Mouse (Mus musculus) MEL (cell line): ENCODE measurements around the gene Mpeg1. TPM values are rescaled to one million over a fixed set of nuclear protein-coding genes. Genes with fewer than 3 reads are reported as not detected.

Source experiments
- DNase-seq: peaks from one replicate; pipeline ENCODE4 v3.0.0; 2011; ENCODE audit warnings: low read depth, low spot score
- H3K27ac ChIP-seq: 2 replicates; pipeline ENCODE4 v1.5.1; 2012; ENCODE audit warnings: low read depth, mild to moderate bottlenecking, control low read depth, low read length, moderate library complexity; ENCODE audit not compliant: control insufficient read depth
- H3K27me3 ChIP-seq, 2 experiments: fragments of 150-350 bp in 1 of 2; sonication (generic) in 1 of 2; 2 replicates each; pipeline ENCODE4 v1.6.1; 2012; ENCODE audit warnings: low read length in 2 of 2, mild to moderate bottlenecking in 2 of 2, improper control_type of control experiment in 1 of 2, moderate library complexity in 1 of 2; ENCODE audit not compliant: insufficient read depth in 2 of 2, control insufficient read depth in 1 of 2
- H3K36me3 ChIP-seq, 2 experiments: 2 replicates each; pipeline ENCODE4 v1.6.1; 2012 to 2014; ENCODE audit warnings: low read length in 2 of 2, improper control_type of control experiment in 1 of 2, inconsistent platforms in 1 of 2, mild to moderate bottlenecking in 1 of 2; ENCODE audit not compliant: insufficient read depth in 2 of 2, control insufficient read depth in 1 of 2
- H3K4me1 ChIP-seq, 2 experiments: fragments of 150-350 bp in 1 of 2; sonication (generic) in 1 of 2; 2 replicates each; pipeline ENCODE4 v1.6.1; 2012; ENCODE audit warnings: low read length in 2 of 2, improper control_type of control experiment in 1 of 2, mild to moderate bottlenecking in 1 of 2; ENCODE audit not compliant: insufficient read depth in 2 of 2, control insufficient read depth in 1 of 2
- H3K4me3 ChIP-seq, 2 experiments: fragments of 150-350 bp in 1 of 2; sonication (generic) in 1 of 2; 2 replicates each; pipeline ENCODE4 v1.5.1; 2012; ENCODE audit warnings: low read depth in 2 of 2, low read length in 2 of 2, mild to moderate bottlenecking in 2 of 2, moderate library complexity in 2 of 2, control low read depth in 1 of 2, improper control_type of control experiment in 1 of 2; ENCODE audit not compliant: control insufficient read depth in 1 of 2, insufficient read depth in 1 of 2
- H3K79me2 ChIP-seq: 2 replicates; pipeline ENCODE4 v1.6.1; 2012; ENCODE audit warnings: mild to moderate bottlenecking, low read length, moderate library complexity; ENCODE audit not compliant: control insufficient read depth, poor library complexity, insufficient read depth
- H3K9ac ChIP-seq: 2 replicates; pipeline ENCODE4 v1.6.1; 2012; ENCODE audit warnings: low read depth, mild to moderate bottlenecking, control low read depth, low read length, moderate library complexity; ENCODE audit not compliant: control insufficient read depth, poor library complexity, severe bottlenecking
- H3K9me3 ChIP-seq: fragments of 150-350 bp; sonication (generic); replicated peaks from 2 replicates; pipeline ENCODE4 v1.6.1; 2012; ENCODE audit warnings: mild to moderate bottlenecking, low read length, improper control_type of control experiment, moderate library complexity; ENCODE audit not compliant: insufficient read depth
- E2F4 ChIP-seq: IDR thresholded peaks from 2 replicates; pipeline ENCODE4 v1.6.1; 2011; ENCODE audit warnings: low read depth, low read length, improper control_type of control experiment, borderline replicate concordance
- ELF1 ChIP-seq: IDR thresholded peaks from 2 replicates; pipeline ENCODE4 v1.6.1; 2014; ENCODE audit warnings: low read depth, mild to moderate bottlenecking, inconsistent platforms, low read length, improper control_type of control experiment, moderate library complexity
- EP300 ChIP-seq, 2 experiments: IDR thresholded peaks; 2 replicates each; pipeline ENCODE4 v1.6.1; 2011; ENCODE audit warnings: improper control_type of control experiment in 2 of 2, low read length in 2 of 2, low read depth in 1 of 2, mild to moderate bottlenecking in 1 of 2
- ETS1 ChIP-seq: IDR thresholded peaks from 2 replicates; pipeline ENCODE4 v1.6.1; 2012; ENCODE audit warnings: low read depth, mild to moderate bottlenecking, inconsistent platforms, low read length, improper control_type of control experiment, moderate library complexity
- GABPA ChIP-seq: IDR thresholded peaks from 2 replicates; pipeline ENCODE4 v1.6.1; 2012; ENCODE audit warnings: low read depth, mild to moderate bottlenecking, inconsistent platforms, low read length, improper control_type of control experiment, moderate library complexity
- HCFC1 ChIP-seq: IDR thresholded peaks from 2 replicates; pipeline ENCODE4 v1.6.1; 2012; ENCODE audit warnings: low read depth, mild to moderate bottlenecking, inconsistent platforms, low read length, improper control_type of control experiment, moderate library complexity
- MXI1 ChIP-seq: IDR thresholded peaks from 2 replicates; pipeline ENCODE4 v1.6.1; 2011; ENCODE audit warnings: mild to moderate bottlenecking, low read depth, low read length, improper control_type of control experiment
- NELFE ChIP-seq: IDR thresholded peaks from 2 replicates; pipeline ENCODE4 v1.6.1; 2011; ENCODE audit warnings: low read depth, low read length, improper control_type of control experiment
- POLR2AphosphoS2 ChIP-seq: IDR thresholded peaks from 2 replicates; pipeline ENCODE4 v1.6.1; 2011; ENCODE audit warnings: low read length, improper control_type of control experiment
- POLR2AphosphoS5 ChIP-seq: IDR thresholded peaks from 2 replicates; pipeline ENCODE4 v1.6.1; 2012; ENCODE audit warnings: low read depth, borderline replicate concordance, mild to moderate bottlenecking, inconsistent platforms, low read length, moderate library complexity, mixed read lengths
- SIN3A ChIP-seq: IDR thresholded peaks from 2 replicates; pipeline ENCODE4 v1.6.1; 2012; ENCODE audit warnings: low read length, improper control_type of control experiment, inconsistent platforms
- SMC3 ChIP-seq: IDR thresholded peaks from 2 replicates; pipeline ENCODE4 v1.6.1; 2011; ENCODE audit warnings: low read depth, low read length, improper control_type of control experiment
- ZKSCAN1 ChIP-seq: IDR thresholded peaks from 2 replicates; pipeline ENCODE4 v1.6.1; 2012; ENCODE audit warnings: low read depth, mild to moderate bottlenecking, inconsistent platforms, low read length, improper control_type of control experiment, moderate library complexity
- ZMIZ1 ChIP-seq: IDR thresholded peaks from 2 replicates; pipeline ENCODE4 v1.6.1; 2012; ENCODE audit warnings: low read depth, mild to moderate bottlenecking, inconsistent platforms, low read length, improper control_type of control experiment, moderate library complexity
- polyA plus RNA-seq, 2 experiments: library from polyadenylated mRNA; stranded (reverse) in 1 of 2; unstranded in 1 of 2; fragments of >175 nt in 1 of 2; fragments of >200 nt in 1 of 2; gene quantifications; 2 replicates each; pipeline versions ENCODE4 v1.2.1 to v1.2.4; 2012; ENCODE audit warnings: low replicate concordance in 2 of 2, low read depth in 1 of 2; ENCODE audit not compliant: insufficient read length in 2 of 2, insufficient read depth in 1 of 2, missing spikeins in 1 of 2
- total RNA-seq: library from RNA; depleted of rRNA; stranded (reverse); fragments of 300-350 nt; gene quantifications from 2 replicates; pipeline ENCODE4 v1.2.3, GENCODE M21; 2012

The Mpeg1 gene
- total and polyA plus RNA-seq, 3 experiments = 0.07 TPM; not detected in 2

DNA sequence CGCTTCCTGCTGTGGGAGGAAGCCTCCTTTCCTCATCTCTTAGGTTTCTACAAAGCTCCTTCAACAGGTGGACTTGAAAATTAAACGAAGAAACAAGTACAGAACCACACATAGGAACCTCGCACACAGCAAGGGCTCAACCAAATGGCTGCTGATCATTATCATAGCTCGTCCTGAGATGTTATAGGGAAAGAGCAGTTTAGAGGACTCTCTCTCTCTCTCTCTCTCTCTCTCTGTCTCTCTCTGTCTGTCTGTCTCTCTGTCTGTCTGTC is 33.5 kb downstream of the Mpeg1 start:
- Histone ChIP-seq H3K4me1 (peaks cover 0 to 5% of the 10 kb centered on the region in 2 experiments; a peak in 2 of 4 replicates), H3K4me3 (no peak overlapping the region), H3K9me3 (no peaks in the 10 kb centered on the region), H3K36me3 (peaks cover 0 to 4% of the 10 kb centered on the region in 2 experiments; a peak in 3 of 4 replicates), H3K79me2 (no peaks in the 10 kb centered on the region), H3K27ac (no peak overlapping the region), H3K27me3 (no peaks in the 10 kb centered on the region), H3K9ac (no peak overlapping the region)
- no peak for TF ChIP-seq GABPA
- DNase-seq = no peak

DNA sequence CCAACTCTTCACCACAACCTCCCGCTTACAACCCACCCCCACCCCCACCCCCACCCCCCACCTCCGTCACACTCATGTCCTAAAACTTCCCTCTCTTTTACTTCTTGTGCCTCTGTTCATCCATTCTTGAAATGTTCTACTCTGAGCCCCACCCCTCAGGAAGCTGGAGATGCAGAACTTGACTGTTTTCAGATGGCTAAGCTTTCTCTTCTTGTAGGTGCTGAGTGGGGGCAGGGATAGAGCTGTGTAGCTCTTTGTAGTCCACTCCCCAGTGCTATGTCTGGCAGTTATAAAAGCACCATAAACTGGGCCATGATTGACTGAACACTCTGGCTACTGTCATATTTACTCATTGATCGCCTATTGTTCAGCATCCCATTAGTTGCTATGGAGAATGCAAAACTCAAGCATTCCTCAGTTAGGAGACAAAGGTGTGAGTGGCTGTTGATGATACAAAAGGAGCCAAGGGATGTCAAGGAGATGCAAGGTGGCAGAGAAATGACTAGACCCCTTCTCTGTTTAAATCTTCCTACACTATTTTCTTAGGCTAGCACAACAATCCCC is 34.5 kb downstream of the Mpeg1 start:
- TF ChIP-seq ZKSCAN1 = no peak
- TF ChIP-seq NELFE = no peak
- no peak for TF ChIP-seq GABPA
- TF ChIP-seq ETS1 = no peak
- TF ChIP-seq SIN3A = no peak
- TF ChIP-seq MXI1 = no peak
- H3K9ac ChIP-seq = no peak overlapping the region
- no peaks in the 10 kb centered on the region for H3K27me3 ChIP-seq
- peaks cover 0 to 5% of the 10 kb centered on the region in 2 experiments; a peak in 2 of 4 replicates for H3K4me1 ChIP-seq
- H3K27ac ChIP-seq = no peak overlapping the region
- no peaks in the 10 kb centered on the region for H3K79me2 ChIP-seq
- H3K36me3 ChIP-seq = peaks cover 0 to 4% of the 10 kb centered on the region in 2 experiments; a peak in 3 of 4 replicates
- H3K9me3 ChIP-seq = no peaks in the 10 kb centered on the region
- H3K4me3 ChIP-seq = no peak overlapping the region
- DNase-seq = no peak

DNA sequence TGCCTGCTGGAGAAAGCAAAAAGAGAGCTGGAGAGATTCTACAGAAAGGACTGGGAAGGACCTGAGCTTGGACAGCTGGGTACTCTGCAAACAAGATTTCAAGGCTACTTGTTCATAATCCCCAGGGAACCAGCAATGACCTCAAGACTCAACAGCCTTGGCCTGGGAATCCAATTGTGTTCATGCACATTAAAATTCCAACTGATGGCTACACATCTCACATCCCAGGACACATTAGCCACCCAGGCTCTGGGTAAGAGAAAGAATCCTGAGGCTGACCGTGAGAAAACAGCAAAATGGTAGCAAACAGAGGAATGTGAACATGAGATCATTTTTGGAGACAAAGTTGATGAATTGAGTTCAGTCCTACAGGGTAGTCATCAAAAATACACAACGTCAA is 35.7 kb downstream of the Mpeg1 start:
- no peak overlapping the region for H3K4me3 ChIP-seq
- peaks cover 0 to 4% of the 10 kb centered on the region in 2 experiments; a peak in 3 of 4 replicates for H3K36me3 ChIP-seq
- H3K27ac ChIP-seq = no peak overlapping the region
- H3K4me1 ChIP-seq = peaks cover 3 to 9% of the 10 kb centered on the region in 2 experiments; a peak in 3 of 4 replicates
- H3K9ac ChIP-seq = no peak overlapping the region
- TF ChIP-seq EP300 (IDR thresholded peaks at IDR 0.05; ENCODE audit: low read depth in 1 of 2, low read length in 2 of 2) (no peak), NELFE (no peak), HCFC1 (no peak), ZMIZ1 (no peak), POLR2AphosphoS2 (no peak), ELF1 (no peak), POLR2AphosphoS5 (no peak), ETS1 (no peak), E2F4 (no peak), SMC3 (no peak)
- DNase-seq = no peak
- no peaks in the 10 kb centered on the region for H3K27me3 ChIP-seq
- H3K9me3 ChIP-seq = no peaks in the 10 kb centered on the region
- peaks cover 4% of the 10 kb centered on the region; the same call in 1 of the 2 replicates for H3K79me2 ChIP-seq
